Mouse (Mus musculus) ES-CJ7 (cell line): ENCODE results near the gene B3galt5.

ENCODE experiments used
- DNase-seq: peaks from one replicate; pipeline ENCODE4 v3.0.0; 2011; ENCODE audit warnings: low read depth, low spot score

B3galt5 gene

GRCm38 (mm10) chr16:96341945-96342344 is 106.3 kb downstream of the B3galt5 start:
- no peak for DNase-seq

GRCm38 (mm10) chr16:96345117-96345516 is 109.5 kb downstream of the B3galt5 start:
- peak; percentile 88 for DNase-seq

- DNase-seq, result no peak
These were observed 112.5 kb downstream of the B3galt5 start for GRCm38 (mm10) chr16:96348070-96348469.

DNA sequence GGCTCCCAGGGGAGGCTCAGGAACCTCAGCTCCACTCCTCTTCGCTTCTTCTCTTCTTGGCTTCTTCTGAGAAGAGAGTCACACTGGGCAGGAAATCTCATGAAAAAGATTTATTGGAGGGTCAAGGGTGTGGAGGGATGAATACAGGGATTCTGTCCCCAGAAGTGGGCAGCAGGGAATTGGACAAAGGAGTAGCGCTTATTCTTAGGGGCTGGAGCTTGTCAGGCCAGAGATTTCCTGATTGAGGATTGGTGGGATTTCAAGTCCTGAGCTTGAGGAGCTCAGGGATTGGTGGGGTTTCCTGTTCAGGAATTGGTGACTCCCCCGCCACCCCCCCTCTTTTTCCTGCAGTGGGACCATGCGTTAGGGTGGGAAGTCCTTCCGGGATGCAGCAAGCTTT is 113.2 kb downstream of the B3galt5 start:
- DNase-seq, result no peak

DNA sequence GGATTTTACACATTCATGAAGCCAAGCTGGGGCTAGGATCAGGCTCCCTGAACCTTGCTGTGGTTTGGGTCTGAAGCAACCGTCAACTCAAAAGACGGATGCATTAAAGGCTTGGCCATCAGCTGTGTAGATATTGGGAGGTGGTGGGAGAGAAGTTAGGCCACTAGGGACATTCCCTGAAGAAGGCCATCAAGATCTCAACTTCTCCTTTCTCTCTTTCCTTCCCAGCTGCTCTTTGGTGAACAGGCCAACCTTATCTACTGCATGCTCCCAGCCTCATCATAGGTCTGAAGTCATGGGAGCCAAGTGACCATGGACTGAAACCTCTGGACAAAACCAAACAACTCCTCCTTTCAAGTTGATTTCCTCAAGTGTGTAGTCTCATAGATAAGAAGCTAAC is 115.9 kb downstream of the B3galt5 start:
- no peak for DNase-seq

DNA sequence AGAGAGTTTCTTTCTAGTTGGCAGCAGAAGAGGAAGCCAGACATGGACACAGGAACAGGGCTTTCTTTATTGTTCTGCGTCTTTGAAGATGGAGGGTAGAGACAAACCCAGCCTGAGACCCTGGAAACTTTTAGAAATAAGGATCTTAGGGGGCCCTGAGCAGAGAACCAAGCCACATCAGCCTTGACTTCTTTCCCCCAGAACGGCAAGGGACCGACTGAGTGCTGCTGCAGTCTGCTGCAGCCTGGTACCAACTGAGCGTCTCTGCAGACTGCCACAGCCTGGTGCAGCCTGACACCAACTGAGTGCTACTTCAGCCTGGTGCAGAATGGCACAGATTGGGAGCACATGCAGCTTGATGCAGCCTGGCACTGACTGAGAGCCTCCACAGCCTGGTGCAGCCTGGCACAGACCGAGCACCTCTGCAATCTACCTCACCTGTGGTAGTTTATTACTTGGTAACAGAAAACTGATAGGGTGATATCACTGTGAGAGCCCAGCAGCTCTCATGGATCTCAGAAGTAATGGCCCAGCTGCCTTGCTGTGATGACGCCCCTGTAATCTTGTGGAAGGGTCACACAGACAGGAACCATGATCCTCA is 117.8 kb downstream of the B3galt5 start:
- DNase-seq, result no peak

DNA sequence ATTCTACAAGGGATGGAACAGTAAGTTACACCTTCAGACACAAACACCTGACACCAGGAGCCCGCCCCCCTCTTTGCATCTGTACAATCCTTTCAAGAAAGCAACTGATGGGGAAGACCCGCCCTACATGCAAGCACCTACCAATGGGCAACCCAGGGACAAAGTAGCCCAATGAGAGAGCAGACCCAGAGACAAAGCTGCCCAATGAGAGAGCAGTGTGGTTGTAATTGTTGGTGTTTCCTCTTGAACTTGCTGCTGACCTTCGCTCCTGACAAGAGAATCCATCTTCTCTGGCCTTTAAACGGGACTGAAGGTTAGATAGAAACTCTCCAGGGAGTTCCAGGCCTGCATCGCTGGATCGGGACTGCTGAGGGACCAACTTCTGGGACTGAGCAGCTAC is 118.4 kb downstream of the B3galt5 start:
- peak; percentile 61 for DNase-seq

DNA sequence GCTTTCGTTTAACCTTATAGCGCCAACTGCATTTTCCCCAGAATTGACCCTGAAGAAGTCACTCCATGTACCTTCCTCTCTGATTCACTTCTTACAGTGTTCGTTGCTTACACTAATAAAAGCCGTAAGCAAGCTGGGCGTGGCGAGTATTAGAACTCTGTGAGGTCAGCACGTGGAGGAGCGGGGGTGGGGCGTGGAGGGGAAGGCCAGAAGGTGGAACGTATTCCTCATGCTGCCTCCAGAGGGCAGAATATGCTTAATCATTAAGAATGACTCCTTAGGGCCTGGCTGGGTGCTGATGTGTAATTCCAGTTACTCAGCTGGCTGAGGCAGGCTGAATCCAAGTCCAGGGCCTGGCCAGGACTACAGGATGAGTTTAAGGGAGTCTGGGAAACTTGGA is 122.3 kb downstream of the B3galt5 start:
- peak; percentile 91 for DNase-seq

- DNase-seq, result no peak
These were observed 125.9 kb downstream of the B3galt5 start for GRCm38 (mm10) chr16:96361305-96362124.

- DNase-seq, result no peak
These were observed 127.3 kb downstream of the B3galt5 start for GRCm38 (mm10) chr16:96362873-96363272.

DNA sequence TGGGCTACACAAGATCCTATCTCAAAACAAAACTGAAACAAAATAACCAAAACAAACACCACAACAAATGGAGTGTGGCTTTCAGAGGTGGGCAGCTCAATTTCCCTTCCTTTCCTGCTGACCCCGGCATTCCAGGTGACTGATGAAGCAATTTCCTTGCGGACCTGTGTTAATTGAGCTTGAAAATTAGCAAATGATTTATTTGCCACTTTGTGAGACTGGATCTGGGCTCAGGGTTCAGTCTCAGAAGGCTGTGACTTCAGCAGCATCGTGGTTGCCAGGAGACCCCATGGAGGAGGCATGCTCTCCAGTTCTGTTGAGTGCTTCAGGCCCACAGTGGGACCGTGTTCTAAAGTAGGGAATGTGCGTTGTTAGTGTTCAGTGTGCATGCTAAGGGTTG is 127.7 kb downstream of the B3galt5 start:
- DNase-seq, result no peak

DNA sequence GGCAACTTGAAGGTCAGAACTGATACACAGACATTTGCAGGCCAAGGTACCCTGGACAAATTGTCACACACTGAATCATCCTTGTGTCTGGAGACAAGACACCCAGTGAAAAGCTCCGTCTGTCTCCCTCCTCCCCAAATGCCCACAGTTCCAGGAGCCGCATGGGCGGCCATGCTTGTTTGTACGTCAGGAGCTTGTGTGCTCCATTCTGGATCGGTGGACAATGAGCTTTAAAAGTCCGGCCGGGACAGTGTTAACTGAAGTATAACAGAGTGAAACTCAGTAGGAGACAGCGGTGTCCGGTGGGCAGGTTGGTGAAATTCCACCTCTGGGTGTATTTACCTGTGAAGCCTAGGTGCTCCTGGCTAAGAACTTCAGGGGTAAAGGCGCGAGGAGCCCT is 129.3 kb downstream of the B3galt5 start:
- no peak for DNase-seq
